Mouse (Mus musculus) megakaryocyte, embryonic 14.5 days (primary cell): ENCODE data around the gene Lyrm1.

Source experiments
- FLI1 ChIP-seq: IDR thresholded peaks from 2 replicates; pipeline ENCODE4 v1.6.1; 2012; ENCODE audit warnings: low read length, inconsistent platforms, mixed read lengths
- GATA1 ChIP-seq: IDR thresholded peaks from 3 replicates; pipeline ENCODE4 v1.6.1; 2012; ENCODE audit warnings: mixed read lengths, low read length, inconsistent platforms, borderline replicate concordance

GRCm38 (mm10) chr7:119965651-119966395, 70.2 kb downstream of the Lyrm1 start:
- no peak for TF ChIP-seq GATA1
- no peak for TF ChIP-seq FLI1
